Mouse (Mus musculus) kidney, postnatal 25 days (tissue): ENCODE results near the gene Gramd1c.
A peak's percentile ranks its signal among the peaks of the same experiment; 100 is the strongest.

ENCODE experiments used
- DNase-seq, 2 experiments: peaks; one replicate each; pipeline ENCODE4 v3.0.0; 2021; ENCODE audit warnings: mixed read lengths in 2 of 2

Gramd1c gene

GRCm38 (mm10) chr16:44018372-44018771 is 44.8 kb downstream of the Gramd1c start:
- no peak for DNase-seq

GRCm38 (mm10) chr16:44017707-44018106 is 45.4 kb downstream of the Gramd1c start:
- no peak for DNase-seq

GRCm38 (mm10) chr16:44016164-44016563 is 47.0 kb downstream of the Gramd1c start:
- peak; percentile 87 to 91 for DNase-seq

- DNase-seq = no peak
These were observed 47.6 kb downstream of the Gramd1c start for GRCm38 (mm10) chr16:44015416-44016158.

GRCm38 (mm10) chr16:44011010-44011409 is 52.1 kb downstream of the Gramd1c start:
- no peak for DNase-seq

- no peak for DNase-seq
These were observed 61.1 kb downstream of the Gramd1c start for GRCm38 (mm10) chr16:44002086-44002485.

- DNase-seq = no peak
These were observed 63.6 kb downstream of the Gramd1c start for GRCm38 (mm10) chr16:43999541-43999940.

- DNase-seq = no peak
These were observed 64.0 kb downstream of the Gramd1c start for GRCm38 (mm10) chr16:43999111-43999510.

- DNase-seq = no peak
These were observed 68.5 kb downstream of the Gramd1c start for GRCm38 (mm10) chr16:43994623-43995022.

GRCm38 (mm10) chr16:43986299-43986698 is 76.8 kb downstream of the Gramd1c start:
- DNase-seq = no peak

GRCm38 (mm10) chr16:43980110-43980609 is 83.0 kb downstream of the Gramd1c start:
- DNase-seq = no peak

GRCm38 (mm10) chr16:43979328-43980109 is 83.6 kb downstream of the Gramd1c start, which contains the start of gene Zdhhc23:
Gene Zdhhc23 (minus strand): TSS chr16:43979791.
- peak; percentile 52 to 79 for DNase-seq

GRCm38 (mm10) chr16:43979010-43979327 is 84.2 kb downstream of the Gramd1c start:
- DNase-seq = no peak

- no peak for DNase-seq
These were observed 89.4 kb downstream of the Gramd1c start for GRCm38 (mm10) chr16:43973606-43974220.

GRCm38 (mm10) chr16:43973147-43973546 is 90.0 kb downstream of the Gramd1c start:
- DNase-seq = no peak

- DNase-seq = no peak
These were observed 90.8 kb downstream of the Gramd1c start for GRCm38 (mm10) chr16:43972391-43972790.

- no peak for DNase-seq
These were observed 91.4 kb downstream of the Gramd1c start for GRCm38 (mm10) chr16:43971741-43972140.

GRCm38 (mm10) chr16:43971189-43971588 is 92.0 kb downstream of the Gramd1c start:
- DNase-seq = no peak

- no peak for DNase-seq
These were observed 92.7 kb downstream of the Gramd1c start for GRCm38 (mm10) chr16:43970426-43970825.

- DNase-seq = no peak
These were observed 97.3 kb downstream of the Gramd1c start for GRCm38 (mm10) chr16:43965781-43966389.

GRCm38 (mm10) chr16:43963780-43964179 is 99.4 kb downstream of the Gramd1c start:
- peak in 1 of 2 experiments; percentile 26 for DNase-seq

- DNase-seq = peak in 1 of 2 experiments; percentile 14
These were observed 99.9 kb downstream of the Gramd1c start for GRCm38 (mm10) chr16:43963291-43963690.

GRCm38 (mm10) chr16:43958038-43958437 is 105.1 kb downstream of the Gramd1c start:
- DNase-seq = no peak
